Mouse (Mus musculus) forebrain, embryonic 15.5 days (tissue): ENCODE results near the gene Cep70. TPM values are rescaled to one million over a fixed set of nuclear protein-coding genes. Genes with fewer than 3 reads are reported as not detected.

ENCODE experiments used
- ATAC-seq: fragments of 200-750 bp; cut with Nextera tagmentation; replicated peaks from 2 replicates; pipeline ENCODE4 v1.8.0; 2017; ENCODE audit warnings: mild to moderate bottlenecking, moderate TSS enrichment, moderate library complexity
- H3K27ac ChIP-seq: fragments of 300-500 bp; sonication (generic); replicated peaks from 2 replicates; pipeline ENCODE4 v1.5.1; 2015; ENCODE audit warnings: mild to moderate bottlenecking, inconsistent platforms
- H3K27me3 ChIP-seq: fragments of 300-500 bp; sonication (generic); 2 replicates; pipeline ENCODE4 v1.6.1; 2015; ENCODE audit warnings: inconsistent platforms
- H3K36me3 ChIP-seq: fragments of 300-500 bp; sonication (generic); 2 replicates; pipeline ENCODE4 v1.6.1; 2015; ENCODE audit warnings: mild to moderate bottlenecking, inconsistent platforms
- H3K4me1 ChIP-seq: fragments of 300-500 bp; sonication (generic); 2 replicates; pipeline ENCODE4 v1.6.1; 2015; ENCODE audit warnings: inconsistent platforms
- H3K4me2 ChIP-seq: fragments of 300-500 bp; sonication (generic); replicated peaks from 2 replicates; pipeline ENCODE4 v1.6.1; 2015; ENCODE audit warnings: mild to moderate bottlenecking, inconsistent platforms
- H3K4me3 ChIP-seq: fragments of 300-500 bp; sonication (generic); 2 replicates; pipeline ENCODE4 v1.5.1; 2015; ENCODE audit warnings: mild to moderate bottlenecking, inconsistent platforms
- H3K9ac ChIP-seq: fragments of 300-500 bp; sonication (generic); replicated peaks from 2 replicates; pipeline ENCODE4 v1.6.1; 2015; ENCODE audit warnings: mild to moderate bottlenecking, inconsistent platforms
- H3K9me3 ChIP-seq: fragments of 300-500 bp; sonication (generic); 2 replicates; pipeline ENCODE4 v1.6.1; 2016; ENCODE audit warnings: inconsistent platforms
- WGBS: fragments of 180-500 bp; shearing (Covaris S2); methylation state at CpG from one replicate; pipeline ENCODE4 v1.1.7; 2015; ENCODE audit warnings: mixed read lengths; 5-methylcytosine and 5-hydroxymethylcytosine counted together
- polyA plus RNA-seq: library from polyadenylated mRNA; unstranded; fragments of >200 nt; fragmentation: Nextera tagmentation; extraction: Ambion mirVana; gene quantifications from 2 replicates; pipeline ENCODE4 v1.2.1, GENCODE M21; 2015

Gene Cep70
- polyA plus RNA-seq, 1 experiment from 2014 or later: 77.7 TPM

- H3K4me2 ChIP-seq: no peak overlapping the region
- H3K9ac ChIP-seq: no peak overlapping the region
- H3K9me3 ChIP-seq: no peaks in the 10 kb centered on the region
- no peak overlapping the region for H3K4me3 ChIP-seq
- no peaks in the 10 kb centered on the region for H3K36me3 ChIP-seq
- WGBS: 81% methylated on average over 7 of the region's 7 CpGs
- H3K27ac ChIP-seq: no peak overlapping the region
- H3K4me1 ChIP-seq: peaks cover 24% of the 10 kb centered on the region
- ATAC-seq: no peak
- H3K27me3 ChIP-seq: no peaks in the 10 kb centered on the region
These were observed 82.2 kb downstream of the Cep70 start for GRCm38 (mm10) chr9:99325208-99325929.

- Histone ChIP-seq H3K9ac (no peak overlapping the region), H3K27ac (no peak overlapping the region), H3K36me3 (no peaks in the 10 kb centered on the region), H3K4me3 (no peak overlapping the region), H3K4me2 (no peak overlapping the region), H3K4me1 (peaks cover 24% of the 10 kb centered on the region), H3K27me3 (no peaks in the 10 kb centered on the region), H3K9me3 (no peaks in the 10 kb centered on the region)
- 83% methylated on average over 4 of the region's 4 CpGs for WGBS
- ATAC-seq: no peak
These were observed 82.8 kb downstream of the Cep70 start for GRCm38 (mm10) chr9:99325961-99326360.

GRCm38 (mm10) chr9:99326881-99327280 is 83.7 kb downstream of the Cep70 start:
- WGBS: 26% methylated on average over 4 of the region's 4 CpGs
- peak; percentile 46; the same call in 1 of the 2 replicates for ATAC-seq
- no peaks in the 10 kb centered on the region for H3K36me3 ChIP-seq
- peaks cover 24% of the 10 kb centered on the region for H3K4me1 ChIP-seq
- no peak overlapping the region for H3K9ac ChIP-seq
- no peak overlapping the region for H3K4me2 ChIP-seq
- no peaks in the 10 kb centered on the region for H3K27me3 ChIP-seq
- 0 out of 2 replicates have a peak overlapping the region, but pooled peaks have one; percentile 17 for H3K27ac ChIP-seq
- H3K4me3 ChIP-seq: no peak overlapping the region
- no peaks in the 10 kb centered on the region for H3K9me3 ChIP-seq

GRCm38 (mm10) chr9:99336538-99336937 is 93.4 kb downstream of the Cep70 start:
- no peak overlapping the region for H3K9ac ChIP-seq
- no peak overlapping the region for H3K27ac ChIP-seq
- no peaks in the 10 kb centered on the region for H3K4me1 ChIP-seq
- H3K9me3 ChIP-seq: no peaks in the 10 kb centered on the region
- H3K4me3 ChIP-seq: no peak overlapping the region
- H3K27me3 ChIP-seq: no peaks in the 10 kb centered on the region
- no peaks in the 10 kb centered on the region for H3K36me3 ChIP-seq
- WGBS: 92% methylated on average over 4 of the region's 4 CpGs
- no peak overlapping the region for H3K4me2 ChIP-seq
- ATAC-seq: no peak

- Histone ChIP-seq H3K36me3 (no peaks in the 10 kb centered on the region), H3K9ac (no peak overlapping the region), H3K4me1 (no peaks in the 10 kb centered on the region), H3K27me3 (no peaks in the 10 kb centered on the region), H3K4me2 (no peak overlapping the region), H3K9me3 (no peaks in the 10 kb centered on the region), H3K27ac (no peak overlapping the region), H3K4me3 (no peak overlapping the region)
- 92% methylated on average over 1 of the region's 1 CpGs for WGBS
- ATAC-seq: 0 out of 2 replicates have a peak, but pooled peaks have one; percentile 19
These were observed 95.1 kb downstream of the Cep70 start for GRCm38 (mm10) chr9:99338293-99338692.

- 84% methylated on average over 1 of the region's 1 CpGs for WGBS
- no peak overlapping the region for H3K4me3 ChIP-seq
- H3K4me1 ChIP-seq: no peaks in the 10 kb centered on the region
- no peaks in the 10 kb centered on the region for H3K9me3 ChIP-seq
- H3K27ac ChIP-seq: no peak overlapping the region
- no peaks in the 10 kb centered on the region for H3K36me3 ChIP-seq
- no peak overlapping the region for H3K4me2 ChIP-seq
- no peak for ATAC-seq
- H3K27me3 ChIP-seq: no peaks in the 10 kb centered on the region
- no peak overlapping the region for H3K9ac ChIP-seq
These were observed 96.0 kb downstream of the Cep70 start for GRCm38 (mm10) chr9:99339182-99339581.

GRCm38 (mm10) chr9:99340126-99340525 is 97.0 kb downstream of the Cep70 start:
- no peak for ATAC-seq
- Histone ChIP-seq H3K4me3 (no peak overlapping the region), H3K9me3 (no peaks in the 10 kb centered on the region), H3K4me2 (no peak overlapping the region), H3K4me1 (peaks cover 3% of the 10 kb centered on the region), H3K9ac (no peak overlapping the region), H3K27ac (no peak overlapping the region), H3K36me3 (no peaks in the 10 kb centered on the region), H3K27me3 (no peaks in the 10 kb centered on the region)
- 84% methylated on average over 12 of the region's 12 CpGs for WGBS

GRCm38 (mm10) chr9:99341600-99341999 is 98.4 kb downstream of the Cep70 start:
- Histone ChIP-seq H3K9me3 (no peaks in the 10 kb centered on the region), H3K4me1 (peaks cover 6% of the 10 kb centered on the region), H3K9ac (no peak overlapping the region), H3K4me2 (no peak overlapping the region), H3K27me3 (no peaks in the 10 kb centered on the region), H3K27ac (no peak overlapping the region), H3K36me3 (no peaks in the 10 kb centered on the region), H3K4me3 (no peak overlapping the region)
- ATAC-seq: no peak
- 93% methylated on average over 3 of the region's 3 CpGs for WGBS

GRCm38 (mm10) chr9:99345351-99345792 is 102.2 kb downstream of the Cep70 start:
- Histone ChIP-seq H3K9ac (no peak overlapping the region), H3K9me3 (no peaks in the 10 kb centered on the region), H3K36me3 (no peaks in the 10 kb centered on the region), H3K4me1 (peaks cover 6% of the 10 kb centered on the region), H3K27me3 (no peaks in the 10 kb centered on the region), H3K4me2 (no peak overlapping the region), H3K4me3 (no peak overlapping the region), H3K27ac (no peak overlapping the region)
- WGBS: 23% methylated on average over 4 of the region's 4 CpGs
- ATAC-seq: peak; percentile 81

Other genes with a start within 250 kb of the Cep70 start
- gene Gm1123, start 207.7 kb upstream of the Cep70 start, polyA plus RNA-seq: not detected in 2 replicates
- 3.7 and 3.8 TPM in 2 replicates for gene Pik3cb, start 102.7 kb upstream of the Cep70 start, polyA plus RNA-seq
- gene Faiml, start 6.1 kb upstream of the Cep70 start, polyA plus RNA-seq: not detected in 2 replicates
- gene Esyt3, start 115.2 kb downstream of the Cep70 start, polyA plus RNA-seq: 0.46 and 0.86 TPM in 2 replicates
- gene Mras, start 194.0 kb downstream of the Cep70 start, polyA plus RNA-seq: 58.8 and 59.5 TPM in 2 replicates
- gene Nme9, start 208.1 kb downstream of the Cep70 start, polyA plus RNA-seq: 1.0 and 1.6 TPM in 2 replicates